Mouse (Mus musculus) midbrain, embryonic 16.5 days (tissue): ENCODE measurements at regions not wholly inside any gene's neighbourhood (a gene's known extent, or its start where the extent isn't known, plus 50 kb on each side); places are given as distances from the start of the nearest gene placed in this dataset.

Source experiments
- ATAC-seq: fragments of 200-750 bp; cut with Nextera tagmentation; 2 replicates; pipeline ENCODE4 v1.8.0; 2017; ENCODE audit warnings: moderate TSS enrichment
- H3K27ac ChIP-seq: fragments of 300-500 bp; sonication (generic); 2 replicates; pipeline ENCODE4 v1.5.1; 2014; ENCODE audit warnings: mild to moderate bottlenecking, low read length, mixed read lengths
- H3K27me3 ChIP-seq: fragments of 300-500 bp; sonication (generic); 2 replicates; pipeline ENCODE4 v1.6.1; 2014; ENCODE audit warnings: low read depth, low read length, mixed read lengths; ENCODE audit not compliant: control insufficient read depth, insufficient read depth
- H3K36me3 ChIP-seq: fragments of 300-500 bp; sonication (generic); 2 replicates; pipeline ENCODE4 v1.6.1; 2014; ENCODE audit warnings: mild to moderate bottlenecking, low read length, moderate library complexity, mixed read lengths; ENCODE audit not compliant: control insufficient read depth, insufficient read depth
- H3K4me1 ChIP-seq: fragments of 300-500 bp; sonication (generic); 2 replicates; pipeline ENCODE4 v1.6.1; 2014; ENCODE audit warnings: mild to moderate bottlenecking, low read length, mixed read lengths; ENCODE audit not compliant: control insufficient read depth, insufficient read depth
- H3K4me2 ChIP-seq: fragments of 300-500 bp; sonication (generic); 2 replicates; pipeline ENCODE4 v1.6.1; 2014; ENCODE audit warnings: mild to moderate bottlenecking, low read length, mixed read lengths
- H3K4me3 ChIP-seq: fragments of 300-500 bp; sonication (generic); 2 replicates; pipeline ENCODE4 v1.5.1; 2014; ENCODE audit warnings: low read depth, mild to moderate bottlenecking, low read length, moderate library complexity, mixed read lengths
- H3K9ac ChIP-seq: fragments of 300-500 bp; sonication (generic); 2 replicates; pipeline ENCODE4 v1.6.1; 2014; ENCODE audit warnings: low read depth, low read length, mixed read lengths
- H3K9me3 ChIP-seq: fragments of 300-500 bp; sonication (generic); replicated peaks from 2 replicates; pipeline ENCODE4 v1.6.1; 2014; ENCODE audit warnings: mild to moderate bottlenecking, low read length, mixed read lengths; ENCODE audit not compliant: control insufficient read depth, poor library complexity, severe bottlenecking
- WGBS: fragments of 180-500 bp; shearing (Covaris S2); extraction: QIAGEN DNeasy Blood & Tissue Kit; methylation state at CpG from one replicate; pipeline ENCODE4 v1.1.7; 2014; 5-methylcytosine and 5-hydroxymethylcytosine counted together

DNA sequence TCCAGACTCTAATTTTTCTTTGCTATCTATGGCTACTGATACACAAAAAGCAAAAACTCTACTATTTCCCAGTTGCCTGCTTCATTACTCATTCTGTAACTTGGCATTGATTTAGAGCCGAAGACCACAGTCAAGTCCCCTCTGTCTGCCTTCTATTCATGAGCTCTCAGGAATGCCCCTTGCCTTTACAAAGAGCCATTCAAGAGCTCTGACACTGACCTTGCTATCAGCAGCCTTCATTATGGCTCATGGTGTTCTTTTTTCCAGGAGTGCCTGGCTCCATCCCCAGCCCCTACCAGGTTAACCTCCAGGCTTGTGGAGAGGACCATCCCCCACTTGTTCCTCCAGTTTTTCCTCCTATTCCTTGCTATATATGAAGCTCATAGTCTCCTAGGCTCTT, 151.8 kb upstream of the Emcn start:
- Histone ChIP-seq H3K27ac (no peak overlapping the region), H3K36me3 (no peaks in the 10 kb centered on the region), H3K9me3 (no peaks in the 10 kb centered on the region), H3K9ac (no peak overlapping the region), H3K27me3 (no peaks in the 10 kb centered on the region), H3K4me2 (no peak overlapping the region), H3K4me1 (no peaks in the 10 kb centered on the region), H3K4me3 (no peak overlapping the region)
- 45% methylated on average over 1 of the region's 1 CpGs for WGBS
- ATAC-seq: no peak

DNA sequence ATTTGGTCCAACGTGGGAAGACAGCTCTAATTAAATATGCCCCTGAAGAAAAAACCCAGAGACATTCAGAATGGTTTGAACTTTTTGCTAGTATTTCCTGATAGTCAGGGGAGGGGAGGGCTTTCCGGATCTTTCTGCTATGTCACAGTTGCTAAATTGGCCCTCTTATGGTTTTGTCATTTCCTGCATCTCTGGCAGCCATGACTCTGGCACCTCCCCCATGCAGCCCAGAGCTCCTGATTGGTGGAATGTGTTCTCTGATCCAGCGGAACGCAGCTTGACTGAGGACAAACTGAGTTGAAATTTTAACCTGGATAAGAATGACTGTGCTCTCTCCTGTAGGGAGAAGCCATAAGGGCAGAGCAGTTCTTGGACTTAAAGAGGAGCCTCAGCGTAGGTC, 150.4 kb upstream of the Emcn start:
- H3K27ac ChIP-seq: no peak overlapping the region
- H3K4me2 ChIP-seq: no peak overlapping the region
- no peaks in the 10 kb centered on the region for H3K9me3 ChIP-seq
- ATAC-seq: no peak
- no peaks in the 10 kb centered on the region for H3K27me3 ChIP-seq
- H3K4me3 ChIP-seq: no peak overlapping the region
- no peaks in the 10 kb centered on the region for H3K36me3 ChIP-seq
- WGBS: 82% methylated on average over 5 of the region's 5 CpGs
- no peak overlapping the region for H3K9ac ChIP-seq
- no peaks in the 10 kb centered on the region for H3K4me1 ChIP-seq

DNA sequence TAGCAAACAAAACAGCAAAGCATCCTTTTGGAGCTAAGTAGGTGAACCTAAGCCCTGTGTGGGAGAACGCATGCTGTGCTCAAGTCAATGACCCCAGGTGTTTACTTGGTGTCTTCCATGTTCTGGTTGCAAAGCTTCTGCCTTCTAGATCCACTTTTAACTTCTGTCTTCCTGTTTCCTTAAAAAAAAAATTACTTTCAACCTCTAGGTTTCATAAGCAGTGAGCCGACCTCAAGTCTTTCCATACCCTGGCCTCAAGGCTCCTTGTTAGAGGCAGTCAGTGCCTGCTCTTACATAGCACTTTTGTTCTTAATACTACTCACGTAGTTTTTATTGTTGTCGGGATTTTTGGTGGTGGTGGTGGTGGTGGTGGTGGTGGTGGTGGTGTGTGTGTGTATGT, 149.9 kb upstream of the Emcn start:
- Histone ChIP-seq H3K9ac (no peak overlapping the region), H3K4me2 (no peak overlapping the region), H3K4me3 (no peak overlapping the region), H3K9me3 (no peaks in the 10 kb centered on the region), H3K27ac (no peak overlapping the region), H3K27me3 (no peaks in the 10 kb centered on the region), H3K36me3 (no peaks in the 10 kb centered on the region), H3K4me1 (no peaks in the 10 kb centered on the region)
- WGBS: 88% methylated on average over 4 of the region's 4 CpGs
- no peak for ATAC-seq

DNA sequence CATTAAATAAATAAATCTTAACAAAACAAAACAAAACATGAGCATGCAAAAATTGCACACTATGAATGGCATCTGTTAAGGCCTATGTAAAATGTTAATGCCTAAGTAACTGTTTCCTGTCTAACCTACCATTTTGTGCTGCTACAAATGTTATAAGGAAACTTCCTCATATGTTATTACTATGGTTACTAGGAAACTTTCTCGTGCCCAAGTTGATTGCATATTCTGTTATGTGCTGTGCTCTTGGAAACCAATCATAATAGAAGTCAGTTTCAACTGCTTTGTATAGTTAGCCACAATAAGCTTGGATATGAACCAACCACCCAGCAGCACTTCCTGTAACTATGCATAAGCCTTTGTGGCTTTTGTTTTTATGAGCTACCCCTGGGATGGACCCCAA, 147.0 kb upstream of the Emcn start:
- Histone ChIP-seq H3K4me2 (no peak overlapping the region), H3K27ac (no peak overlapping the region), H3K9me3 (no peaks in the 10 kb centered on the region), H3K36me3 (no peaks in the 10 kb centered on the region), H3K4me3 (no peak overlapping the region), H3K4me1 (no peaks in the 10 kb centered on the region), H3K9ac (no peak overlapping the region), H3K27me3 (no peaks in the 10 kb centered on the region)
- no peak for ATAC-seq
- WGBS: 73% methylated on average over 1 of the region's 1 CpGs

DNA sequence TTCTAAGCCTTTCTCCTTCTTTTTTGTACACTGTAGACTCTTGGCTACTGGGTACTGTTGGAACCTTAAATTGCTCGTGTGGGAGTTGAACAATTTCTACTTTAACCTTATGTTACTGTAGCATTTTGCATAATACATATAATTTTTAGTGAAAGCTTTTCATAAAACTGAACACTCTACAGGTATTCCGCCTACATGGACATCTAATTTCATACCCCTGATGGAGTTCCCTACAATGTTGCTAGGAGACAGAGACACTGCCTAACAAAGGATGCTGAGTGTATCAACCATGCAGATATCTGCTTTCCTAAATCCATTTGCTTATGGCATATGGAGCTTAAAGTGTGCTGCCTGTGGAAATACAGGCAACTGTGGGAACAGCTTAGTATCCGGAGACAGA, 129.2 kb upstream of the Emcn start:
- Histone ChIP-seq H3K4me3 (no peak overlapping the region), H3K4me2 (no peak overlapping the region), H3K36me3 (no peaks in the 10 kb centered on the region), H3K27me3 (no peaks in the 10 kb centered on the region), H3K27ac (0 out of 2 replicates have a peak overlapping the region, but pooled peaks have one; percentile 1), H3K9me3 (no peaks in the 10 kb centered on the region), H3K4me1 (no peaks in the 10 kb centered on the region), H3K9ac (no peak overlapping the region)
- no peak for ATAC-seq
- 55% methylated on average over 3 of the region's 3 CpGs for WGBS

DNA sequence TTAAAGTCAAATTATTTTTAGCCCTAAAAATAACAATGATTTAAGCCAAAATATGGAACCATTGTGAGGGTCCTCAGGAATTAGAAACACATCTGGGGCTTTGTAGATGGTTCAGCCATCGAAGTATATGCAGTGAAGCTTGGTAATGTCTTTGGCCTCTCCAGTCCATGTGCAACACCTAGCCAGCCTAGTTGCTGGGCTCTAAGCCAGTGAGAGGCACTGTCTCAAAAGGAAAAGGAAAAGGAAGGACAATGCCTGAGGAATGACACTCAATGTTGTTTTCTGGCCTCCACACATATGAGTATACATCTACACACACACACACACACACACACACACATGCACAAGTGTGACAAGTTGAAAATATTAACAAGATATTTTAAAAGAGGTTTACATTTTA, 124.8 kb upstream of the Emcn start:
- Histone ChIP-seq H3K9ac (no peak overlapping the region), H3K4me1 (no peaks in the 10 kb centered on the region), H3K9me3 (no peaks in the 10 kb centered on the region), H3K27me3 (no peaks in the 10 kb centered on the region), H3K36me3 (no peaks in the 10 kb centered on the region), H3K27ac (no peak overlapping the region), H3K4me3 (no peak overlapping the region), H3K4me2 (no peak overlapping the region)
- no peak for ATAC-seq
- 93% methylated on average over 1 of the region's 1 CpGs for WGBS

DNA sequence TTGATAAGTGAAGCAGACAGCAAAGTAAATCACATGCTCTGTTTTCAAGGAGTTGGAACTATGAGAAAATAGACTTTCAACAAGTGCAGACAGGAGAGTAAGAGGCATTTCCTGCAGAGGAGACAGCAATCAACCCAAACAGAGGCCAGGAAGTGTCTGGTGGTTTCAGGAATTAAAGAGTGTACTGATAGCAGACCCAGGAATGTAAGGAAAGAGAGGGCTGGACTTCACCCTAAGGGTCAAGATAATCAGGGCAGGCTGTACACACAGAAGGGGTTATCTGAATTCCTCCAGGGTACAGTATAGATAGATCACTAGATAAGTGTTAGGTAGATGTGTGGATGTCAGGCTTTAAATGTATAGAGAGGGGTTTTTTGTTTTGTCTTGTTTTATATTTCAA, 123.6 kb upstream of the Emcn start:
- no peak overlapping the region for H3K27ac ChIP-seq

DNA sequence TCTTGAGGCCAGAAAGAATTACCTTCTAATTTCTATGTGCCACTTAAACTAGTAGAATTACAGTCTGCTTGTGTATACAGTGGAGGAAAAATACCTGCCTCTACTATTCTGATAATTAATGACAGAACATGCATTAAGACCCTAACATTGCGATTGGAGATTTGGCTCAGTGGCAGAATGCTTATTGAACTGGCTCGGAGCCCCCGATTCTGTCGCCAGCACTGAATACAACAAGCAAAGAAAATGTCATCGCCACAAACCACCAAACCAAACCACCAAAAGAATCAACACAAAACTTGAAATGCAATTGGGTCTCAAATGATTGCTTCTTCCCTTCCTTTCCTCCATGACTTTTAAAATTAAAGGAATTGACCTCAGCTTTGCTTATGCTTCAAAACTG, 122.9 kb upstream of the Emcn start:
- H3K27ac ChIP-seq: no peak overlapping the region
- no peak overlapping the region for H3K4me3 ChIP-seq
- no peaks in the 10 kb centered on the region for H3K36me3 ChIP-seq
- no peaks in the 10 kb centered on the region for H3K4me1 ChIP-seq
- H3K27me3 ChIP-seq: no peaks in the 10 kb centered on the region
- no peak overlapping the region for H3K4me2 ChIP-seq
- WGBS: 89% methylated on average over 5 of the region's 5 CpGs
- H3K9me3 ChIP-seq: no peaks in the 10 kb centered on the region
- no peak overlapping the region for H3K9ac ChIP-seq
- no peak for ATAC-seq

More for the DNA sequence above, 123.6 kb upstream of the Emcn start:
- no peaks in the 10 kb centered on the region for H3K27me3 ChIP-seq
- H3K4me1 ChIP-seq: no peaks in the 10 kb centered on the region
- no peak overlapping the region for H3K4me3 ChIP-seq
- no peak overlapping the region for H3K4me2 ChIP-seq
- no peaks in the 10 kb centered on the region for H3K9me3 ChIP-seq
- ATAC-seq: no peak
- no peaks in the 10 kb centered on the region for H3K36me3 ChIP-seq
- no peak overlapping the region for H3K9ac ChIP-seq

DNA sequence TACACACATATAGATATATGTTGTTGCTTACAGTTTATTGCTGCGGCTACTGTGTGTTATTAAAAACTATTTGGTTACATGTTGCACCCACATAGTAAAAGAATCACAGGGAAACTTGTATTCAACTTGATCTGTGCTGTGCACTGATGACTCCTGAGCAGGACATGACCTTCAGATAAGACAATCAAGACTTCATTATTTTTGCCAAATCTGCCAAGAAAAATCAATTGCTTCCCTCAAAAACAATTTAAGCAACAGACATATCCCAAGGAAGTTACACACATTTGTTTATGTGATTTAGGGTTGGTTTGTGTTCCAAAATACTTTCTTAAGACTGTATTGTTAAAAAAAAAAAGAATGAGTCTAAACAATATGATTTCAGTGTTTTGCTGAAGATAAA, 114.7 kb upstream of the Emcn start:
- Histone ChIP-seq H3K36me3 (no peaks in the 10 kb centered on the region), H3K4me3 (no peak overlapping the region), H3K27me3 (no peaks in the 10 kb centered on the region), H3K4me1 (no peaks in the 10 kb centered on the region), H3K27ac (no peak overlapping the region), H3K9ac (no peak overlapping the region), H3K4me2 (no peak overlapping the region), H3K9me3 (no peaks in the 10 kb centered on the region)
- WGBS: 91% methylated on average over 1 of the region's 1 CpGs
- no peak for ATAC-seq
